Mouse (Mus musculus): ENCODE results near the gene Tmem267.
"Not testable (repeated sequence)": the region's sequence is repeated elsewhere in the genome, so short reads cannot be mapped to it uniquely, and the experiment has no call there.

The Tmem267 gene

DNA sequence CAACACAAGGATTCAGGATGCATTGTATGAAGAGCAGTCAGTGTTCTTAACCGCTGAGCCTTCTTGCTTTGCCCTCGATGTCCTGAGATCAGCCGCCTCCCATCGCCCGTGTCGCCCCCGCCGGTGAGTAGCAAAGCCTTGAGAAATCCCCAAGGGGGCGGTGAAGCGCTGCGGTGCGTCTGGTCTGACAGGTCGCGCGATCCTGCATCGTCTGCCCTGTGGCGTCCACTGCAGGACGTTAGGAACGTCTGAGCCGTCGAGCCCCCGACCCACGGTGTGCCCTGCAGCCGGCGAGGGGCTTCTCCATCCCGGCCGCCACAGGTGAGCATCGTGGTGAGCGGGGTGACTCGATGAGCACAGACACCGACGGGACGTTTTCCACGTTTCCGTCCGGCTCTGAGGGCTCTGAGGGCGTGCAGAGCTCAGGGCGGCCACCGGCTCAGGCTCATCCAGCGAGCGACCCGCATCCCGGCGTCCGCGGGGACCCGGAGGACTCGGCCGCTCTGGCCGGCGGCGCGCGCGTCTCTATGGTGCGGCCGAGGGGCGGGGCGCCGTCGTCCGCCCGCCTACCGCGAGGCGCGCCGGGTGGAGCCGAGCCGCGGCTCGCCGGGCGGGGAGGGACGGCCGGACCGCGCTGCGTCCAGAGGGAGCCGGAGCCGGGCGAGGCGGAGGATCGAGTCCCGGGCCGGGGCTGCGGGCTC lies at the start of gene Tmem267, which contains the start of gene 3110070M22Rik:
Gene Tmem267 (plus strand): TSS at position 160 of the 701 bp plus-strand sequence.
Gene 3110070M22Rik (minus strand): TSS at position 504 of the 701 bp plus-strand sequence.
- peak; percentile 71 to 79 for DNase-seq (ENCODE audit: low spot score in 2 of 2)

- DNase-seq (ENCODE audit: low spot score in 2 of 2) = no peak
Measured at GRCm38 (mm10) chr13:119442244-119442643, 45.6 kb upstream of the Tmem267 start.

GRCm38 (mm10) chr13:119453563-119453962 lies 34.3 kb upstream of the Tmem267 start:
- no peak for DNase-seq (ENCODE audit: low spot score in 2 of 2)

GRCm38 (mm10) chr13:119455082-119455481 lies 32.8 kb upstream of the Tmem267 start:
- no peak for DNase-seq (ENCODE audit: low spot score in 2 of 2)

GRCm38 (mm10) chr13:119456342-119456741 lies 31.5 kb upstream of the Tmem267 start:
- no peak for DNase-seq (ENCODE audit: low spot score in 2 of 2)

GRCm38 (mm10) chr13:119461900-119462595 lies 25.8 kb upstream of the Tmem267 start:
- no peak for DNase-seq (ENCODE audit: low spot score in 2 of 2)

GRCm38 (mm10) chr13:119462596-119463560 lies 25.0 kb upstream of the Tmem267 start, which contains the start of gene 4833420G17Rik:
4833420G17Rik (plus strand) TSS chr13:119462768.
- DNase-seq (ENCODE audit: low spot score in 2 of 2) = peak; percentile 67 to 86

- DNase-seq (ENCODE audit: low spot score in 2 of 2) = no peak
Measured at GRCm38 (mm10) chr13:119476631-119477030, 11.2 kb upstream of the Tmem267 start.

- no peak for DNase-seq (ENCODE audit: low spot score in 2 of 2)
Measured at GRCm38 (mm10) chr13:119477789-119478188, 10.1 kb upstream of the Tmem267 start.

- no peak for DNase-seq (ENCODE audit: low spot score in 2 of 2)
Measured at GRCm38 (mm10) chr13:119487354-119487753, 485 bp upstream of the Tmem267 start.

DNA sequence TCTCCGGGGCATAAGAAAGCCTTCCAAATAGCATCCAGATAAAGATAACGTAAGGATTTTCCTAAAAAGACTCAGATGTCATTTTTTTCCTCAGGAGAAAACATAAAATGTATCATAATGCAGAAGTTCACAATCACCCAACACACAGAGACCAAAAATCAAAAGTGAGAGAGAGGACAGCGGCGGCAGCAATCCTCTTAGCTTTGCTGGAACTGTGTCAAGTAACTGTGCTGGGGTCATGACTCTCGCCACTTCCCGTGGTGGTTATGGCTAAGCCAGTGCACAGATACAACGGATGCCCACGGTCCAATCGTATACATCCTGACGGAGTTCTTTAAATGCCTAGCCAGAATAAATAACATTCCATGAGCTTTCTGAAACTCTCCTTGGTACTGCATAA lies 4.2 kb downstream of the Tmem267 start:
- not testable (repeated sequence) for DNase-seq (ENCODE audit: low spot score in 2 of 2)

GRCm38 (mm10) chr13:119494938-119495337 lies 7.1 kb downstream of the Tmem267 start:
- not testable (repeated sequence) for DNase-seq (ENCODE audit: low spot score in 2 of 2)

DNA sequence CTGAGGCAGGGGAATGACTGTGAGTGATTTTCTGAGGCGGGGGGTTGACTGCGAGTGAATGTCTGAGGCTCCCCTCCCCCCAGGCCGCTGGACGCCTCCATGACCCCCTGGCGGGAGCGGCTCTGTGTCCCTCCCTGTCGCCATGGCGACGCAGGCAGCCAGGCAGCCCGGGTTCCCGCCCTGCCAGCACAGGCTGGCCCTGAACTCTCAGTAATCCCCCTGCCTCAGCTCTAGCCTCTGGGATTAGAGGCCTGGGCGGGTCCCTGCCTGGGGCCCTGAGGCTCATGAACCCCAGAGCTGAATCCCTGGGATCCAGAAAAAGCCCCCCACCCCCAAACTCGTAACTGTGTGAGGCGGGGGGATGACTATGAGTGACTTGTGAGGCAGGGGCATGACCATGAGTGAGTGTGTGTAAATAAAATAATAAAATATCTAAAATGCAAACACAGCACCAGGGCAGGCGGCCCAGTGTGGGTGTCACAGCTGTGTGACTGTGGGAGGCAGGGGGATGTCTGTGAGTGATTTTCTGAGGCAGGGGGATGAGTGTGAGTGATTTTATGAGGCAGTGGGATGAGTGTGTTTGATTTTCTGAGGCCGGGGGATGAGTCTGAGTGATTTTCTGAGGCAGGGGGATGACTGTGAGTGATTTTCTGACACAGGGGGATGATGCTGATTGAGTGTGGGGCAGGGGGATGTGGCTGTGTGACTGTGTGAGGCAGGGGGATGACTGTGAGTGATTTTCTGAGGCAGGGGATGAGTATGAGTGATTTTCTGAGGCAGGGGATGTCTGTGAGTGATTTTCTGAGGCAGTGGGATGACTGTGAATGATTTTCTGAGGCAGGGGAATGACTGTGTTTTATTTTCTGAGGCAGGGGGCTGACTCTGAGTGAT lies 108.7 kb downstream of the Tmem267 start:
- peak in 1 of 2 experiments; percentile 34 for DNase-seq (ENCODE audit: low spot score in 2 of 2)

DNA sequence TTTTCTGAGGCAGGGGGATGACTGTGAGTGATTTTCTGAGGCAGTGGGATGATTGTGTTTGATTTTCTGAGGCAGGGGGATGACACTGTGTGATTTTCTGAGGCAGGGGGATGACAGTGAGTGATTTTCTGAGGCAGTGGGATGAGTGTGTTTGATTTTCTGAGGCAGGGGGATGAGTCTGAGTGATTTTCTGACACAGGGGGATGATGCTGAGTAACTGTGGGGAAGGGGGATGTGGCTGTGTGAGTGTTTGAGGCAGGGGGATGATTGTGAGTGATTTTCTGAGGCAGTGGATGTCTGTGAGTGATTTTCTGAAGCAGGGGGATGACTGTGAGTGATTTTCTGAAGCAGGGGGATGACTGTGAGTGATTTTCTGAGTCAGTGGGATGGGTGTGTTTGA lies 110.6 kb downstream of the Tmem267 start:
- not testable (repeated sequence) for DNase-seq (ENCODE audit: low spot score in 2 of 2)

DNA sequence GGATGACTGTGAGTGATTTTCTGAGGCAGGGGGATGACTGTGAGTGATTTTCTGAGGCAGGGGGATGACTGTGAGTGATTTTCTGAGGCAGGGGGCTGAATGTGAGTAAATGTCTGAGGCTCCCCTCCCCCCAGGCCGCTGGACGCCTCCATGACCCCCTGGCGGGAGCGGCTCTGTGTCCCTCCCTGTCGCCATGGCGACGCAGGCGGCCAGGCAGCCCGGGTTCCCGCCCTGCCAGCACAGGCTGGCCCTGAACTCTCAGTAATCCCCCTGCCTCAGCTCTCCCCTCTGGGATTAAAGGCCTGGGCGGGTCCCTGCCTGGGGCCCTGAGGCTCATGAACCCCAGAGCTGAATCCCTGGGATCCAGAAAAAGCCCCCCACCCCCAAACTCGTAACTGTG lies 111.2 kb downstream of the Tmem267 start:
- peak in 1 of 2 experiments; percentile 23 for DNase-seq (ENCODE audit: low spot score in 2 of 2)

DNA sequence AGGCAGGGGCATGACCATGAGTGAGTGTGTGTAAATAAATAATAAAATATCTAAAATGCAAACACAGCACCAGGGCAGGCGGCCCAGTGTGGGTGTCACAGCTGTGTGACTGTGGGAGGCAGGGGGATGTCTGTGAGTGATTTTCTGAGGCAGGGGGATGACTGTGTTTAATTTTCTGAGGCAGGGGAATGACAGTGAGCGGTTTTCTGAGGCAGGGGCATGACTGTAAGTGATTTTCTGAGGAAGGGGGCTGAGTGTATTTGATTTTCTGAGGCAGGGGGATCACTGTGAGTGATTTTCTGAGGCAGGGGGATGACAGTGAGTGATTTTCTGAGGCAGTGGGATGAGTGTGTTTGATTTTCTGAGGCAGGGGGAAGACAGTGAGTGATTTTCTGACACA lies 111.7 kb downstream of the Tmem267 start:
- DNase-seq (ENCODE audit: low spot score in 2 of 2) = not testable (repeated sequence)

DNA sequence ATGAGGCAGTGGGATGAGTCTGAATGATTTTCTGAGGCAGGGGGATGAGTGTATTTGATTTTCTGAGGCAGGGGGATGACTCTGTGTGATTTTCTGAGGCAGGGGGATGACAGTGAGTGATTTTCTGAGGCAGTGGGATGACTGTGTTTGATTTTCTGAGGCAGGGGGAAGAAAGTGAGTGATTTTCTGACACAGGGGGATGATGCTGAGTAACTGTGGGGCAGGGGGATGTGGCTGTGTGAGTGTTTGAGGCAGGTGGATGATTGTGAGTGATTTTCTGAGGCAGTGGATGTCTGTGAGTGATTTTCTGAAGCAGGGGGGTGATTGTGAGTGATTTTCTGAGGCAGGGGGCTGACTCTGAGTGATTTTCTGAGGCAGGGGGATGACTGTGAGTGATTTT lies 112.3 kb downstream of the Tmem267 start:
- peak in 1 of 2 experiments; percentile 57 for DNase-seq (ENCODE audit: low spot score in 2 of 2)

GRCm38 (mm10) chr13:119602688-119603331 lies 115.0 kb downstream of the Tmem267 start:
- peak in 1 of 2 experiments; percentile 36 for DNase-seq (ENCODE audit: low spot score in 2 of 2)

DNA sequence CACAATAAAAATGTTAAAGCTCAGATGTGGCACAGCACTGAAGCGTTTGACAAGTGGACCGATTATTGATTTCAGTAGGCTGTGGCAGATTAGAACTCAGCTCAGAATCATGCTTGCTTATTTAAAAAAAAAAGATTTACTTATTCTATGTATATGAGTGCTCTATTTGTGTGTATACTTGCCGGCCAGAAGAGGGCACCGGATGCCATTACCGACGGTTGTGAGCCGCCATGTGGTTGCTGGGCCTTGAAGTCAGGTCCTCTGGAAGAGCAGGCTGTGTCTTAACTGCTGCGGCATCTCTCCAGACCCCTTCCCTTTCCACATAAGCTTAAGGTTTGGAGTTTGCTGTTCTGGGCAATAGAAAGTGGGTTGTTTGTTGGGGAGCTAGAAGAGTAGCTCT lies 116.1 kb downstream of the Tmem267 start:
- not testable (repeated sequence) for DNase-seq (ENCODE audit: low spot score in 2 of 2)

DNA sequence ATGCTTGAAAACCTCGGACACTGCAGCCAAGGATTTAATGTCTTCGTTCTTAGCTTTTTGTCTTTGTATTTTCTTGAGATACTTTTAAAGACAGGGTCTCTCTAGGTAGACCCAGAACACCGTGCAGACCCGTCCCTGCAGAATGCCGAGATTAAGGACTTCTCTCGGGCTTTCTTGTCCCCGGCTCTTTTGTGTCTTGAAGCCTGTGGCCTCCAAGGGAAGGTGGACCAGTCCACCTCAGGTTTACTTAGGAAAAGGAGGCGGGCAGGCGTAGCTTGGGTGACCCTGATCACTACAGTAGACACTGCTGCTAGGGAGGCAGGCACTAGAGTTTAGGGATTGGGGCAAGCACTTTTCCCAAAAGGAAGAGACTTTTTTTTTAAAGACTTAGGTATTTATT lies 116.5 kb downstream of the Tmem267 start:
- not testable (repeated sequence) for DNase-seq (ENCODE audit: low spot score in 2 of 2)

All from urinary bladder, adult 18-20 months (tissue).